Mouse (Mus musculus) gastrocnemius, postnatal 36 days (tissue): ENCODE results near the gene Zfand3. TPM values are rescaled to one million over a fixed set of nuclear protein-coding genes. Genes with fewer than 3 reads are reported as not detected.
A peak's percentile ranks its signal among the peaks of the same experiment; 100 is the strongest.

Experiments
- DNase-seq, 2 experiments: peaks; one replicate each; pipeline ENCODE4 v3.0.0; 2022
- intact Hi-C: fragments of 180-260 bp; cut with DNase I; formaldehyde crosslinking; loops from one replicate; pipeline ENCODE4 v1.15.1; 2025
- long read RNA-seq, 2 experiments: library from polyadenylated mRNA; stranded (forward); transcript quantifications; one replicate each; pipeline ENCODE4 v2.0.0; 2021
- total RNA-seq, 2 experiments: library from RNA; stranded (reverse); gene quantifications; 2 replicates each; pipeline ENCODE4 v1.2.3; 2021

Zfand3 gene
- 100 to 1,000 TPM; 155 to 159 TPM for total RNA-seq
- long read RNA-seq, experiment 1, transcript Zfand3-202 (6 exons, 3,039 nt), result major isoform, 14 of 62 reads
- long read RNA-seq, experiment 1, transcript Zfand3-205 (2 exons, 360 nt), result minor isoform, 6 of 62 reads
- long read RNA-seq, experiment 1, partial matches to known transcripts, result 16 of 62 reads
- long read RNA-seq, experiment 1, other reads (novel, unspliced or antisense), result 24 of 62 reads
- long read RNA-seq, experiment 2, transcript Zfand3-205 (2 exons, 360 nt), result minor isoform, 10 of 57 reads
- long read RNA-seq, experiment 2, transcript Zfand3-202 (6 exons, 3,039 nt), result major isoform, 16 of 57 reads
- long read RNA-seq, experiment 2, partial matches to known transcripts, result 29 of 57 reads
- long read RNA-seq, experiment 2, other reads (novel, unspliced or antisense), result 1 of 57 reads

DNA sequence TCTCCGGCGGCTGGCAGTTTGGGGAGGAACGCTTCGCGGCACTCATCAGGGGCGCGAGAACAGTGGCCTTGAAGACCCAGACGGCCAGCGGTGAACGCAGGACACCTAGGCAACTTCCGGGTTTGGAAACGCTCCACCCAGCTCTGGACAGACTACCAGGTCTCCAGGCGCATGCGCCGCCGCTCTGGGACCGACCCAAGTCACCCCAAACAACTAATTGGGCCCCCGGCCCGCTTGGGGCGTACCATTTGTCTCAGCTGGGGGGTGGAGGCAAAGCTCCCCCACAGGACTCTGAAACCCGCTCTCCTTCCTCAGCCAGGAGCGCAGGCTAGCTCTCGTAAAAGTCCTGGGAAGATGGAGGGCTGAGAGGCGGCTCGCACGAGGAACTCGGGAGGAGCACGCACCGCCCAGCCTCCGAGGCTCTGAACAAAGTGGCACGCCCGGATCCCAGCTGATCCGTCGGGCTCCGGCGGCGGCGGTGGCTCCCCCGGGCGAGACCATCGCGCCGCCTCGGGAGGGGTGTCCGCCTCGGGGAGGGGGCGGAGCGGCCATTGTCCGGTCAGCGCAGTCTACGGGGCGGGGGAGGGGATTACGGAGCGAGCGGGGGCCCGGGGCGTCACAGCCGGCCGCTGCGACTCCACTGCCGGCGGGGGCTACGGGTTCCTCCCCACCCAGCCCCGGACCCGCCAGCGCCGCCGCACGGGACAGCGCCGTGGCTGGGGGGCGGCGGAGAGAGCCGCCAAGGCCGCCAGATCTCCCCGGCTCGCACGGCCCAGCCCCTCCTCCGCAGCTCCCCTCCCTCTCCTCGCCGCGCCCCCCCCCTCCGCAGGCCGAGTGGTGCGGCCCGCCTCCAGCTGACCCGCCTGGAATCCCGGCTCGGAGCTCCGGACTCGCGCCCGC lies at the start of gene Zfand3:
Gene Zfand3, plus strand, starts transcription at position 531 of the 900 bp plus-strand sequence.
- DNase-seq, result peak; percentile 95 to 97
- intact Hi-C loops, result no loop called here

DNA sequence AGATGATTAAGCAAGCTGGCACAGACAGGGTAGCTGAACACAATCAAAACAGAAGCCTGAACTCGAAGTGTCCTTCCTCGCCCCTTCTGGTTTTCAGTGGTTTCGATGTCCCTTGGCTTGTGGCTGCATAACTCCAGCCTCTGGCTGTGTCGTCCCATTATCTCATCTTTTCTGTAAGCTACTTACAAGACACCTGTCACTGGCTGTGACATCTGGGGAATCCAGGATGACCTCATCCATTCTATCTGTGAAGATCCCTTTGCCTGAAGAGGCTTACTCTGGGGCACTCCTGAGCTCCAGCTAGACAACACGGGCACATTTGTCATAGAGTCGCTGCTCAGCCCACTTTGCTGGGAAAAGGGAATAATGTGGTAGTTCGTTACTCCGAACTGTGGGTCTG lies 48.7 kb upstream of the Zfand3 start:
- DNase-seq, result no peak
- intact Hi-C loops, result no loop called here

DNA sequence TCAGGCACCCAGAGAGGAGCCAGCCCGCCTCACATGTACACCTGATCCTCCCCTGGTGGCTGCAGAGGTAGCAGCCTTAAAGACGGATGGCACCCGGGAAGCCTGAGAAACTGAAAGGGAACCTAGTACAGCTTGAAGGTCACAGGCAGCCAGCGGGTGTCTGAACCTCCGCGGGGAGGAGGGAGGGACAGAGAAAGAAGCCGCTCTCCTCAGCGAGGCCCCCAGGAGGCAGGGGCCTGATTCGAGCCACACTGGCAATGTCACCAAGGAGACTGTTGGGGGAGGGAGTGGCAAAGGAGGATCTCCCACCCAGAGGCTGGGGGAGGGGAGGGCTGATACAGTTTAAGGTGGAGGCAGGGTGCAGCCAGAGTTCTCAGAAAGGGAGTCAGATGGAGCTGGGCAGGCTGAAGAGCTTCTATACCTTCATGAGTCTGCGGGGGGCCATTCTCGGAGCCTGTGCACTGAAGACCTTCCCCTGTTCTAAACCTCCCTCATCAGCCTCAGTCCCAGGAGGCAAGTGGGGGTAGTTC lies 40.7 kb upstream of the Zfand3 start:
- intact Hi-C loops, result no loop called here
- DNase-seq, result no peak

DNA sequence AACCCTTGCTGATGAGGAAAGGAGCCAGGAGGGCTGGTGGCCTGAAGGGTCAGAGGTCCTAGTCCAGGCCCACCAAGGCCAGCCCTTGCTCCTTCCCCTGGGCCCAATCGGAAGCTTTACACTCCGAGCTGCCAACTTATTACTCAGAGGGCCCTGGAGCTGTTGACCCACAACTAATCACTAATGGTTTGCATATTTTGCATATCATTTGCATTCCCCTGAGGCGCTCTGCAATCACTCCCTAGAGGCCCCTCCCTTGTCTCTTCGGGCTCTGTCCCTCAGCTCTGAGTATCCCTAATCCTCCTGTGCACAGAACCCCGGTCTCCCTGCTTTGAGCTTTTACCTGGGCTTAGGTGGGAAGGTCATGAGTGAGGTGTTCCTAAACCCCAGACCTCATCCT lies 39.0 kb upstream of the Zfand3 start:
- intact Hi-C loops, result no loop called here
- DNase-seq, result no peak

DNA sequence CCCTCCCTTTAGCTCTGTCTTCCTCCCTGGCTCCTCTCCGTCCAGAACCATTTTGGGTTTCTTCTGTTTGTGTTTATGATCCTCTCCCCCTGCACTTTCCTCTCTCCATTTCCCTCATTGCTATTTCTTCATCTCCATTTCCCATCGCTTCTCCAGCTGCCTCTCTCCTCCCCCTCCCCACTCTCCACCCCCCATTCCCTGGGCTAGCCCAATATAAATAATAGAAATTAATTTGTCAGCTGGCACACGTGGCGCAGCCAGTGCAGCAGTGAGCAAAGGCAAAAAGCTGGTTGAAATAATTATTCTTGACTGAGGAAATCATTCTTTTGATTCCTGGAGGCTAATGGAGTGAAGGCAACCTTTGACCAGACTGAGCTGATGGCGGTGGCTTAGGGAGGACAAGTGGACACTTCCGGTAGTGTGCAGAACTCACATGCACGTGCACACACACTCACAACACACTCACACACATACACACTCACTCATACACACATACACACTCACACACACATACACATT lies 34.4 kb upstream of the Zfand3 start, which contains the start of gene Mdga1:
Gene Mdga1, minus strand, starts transcription at position 51 of the 519 bp plus-strand sequence.
- intact Hi-C loops, result loop anchor here (10.0 kb wide), 1 partner anchor 225 kb away; no protein-coding TSS in a partner anchor

DNA sequence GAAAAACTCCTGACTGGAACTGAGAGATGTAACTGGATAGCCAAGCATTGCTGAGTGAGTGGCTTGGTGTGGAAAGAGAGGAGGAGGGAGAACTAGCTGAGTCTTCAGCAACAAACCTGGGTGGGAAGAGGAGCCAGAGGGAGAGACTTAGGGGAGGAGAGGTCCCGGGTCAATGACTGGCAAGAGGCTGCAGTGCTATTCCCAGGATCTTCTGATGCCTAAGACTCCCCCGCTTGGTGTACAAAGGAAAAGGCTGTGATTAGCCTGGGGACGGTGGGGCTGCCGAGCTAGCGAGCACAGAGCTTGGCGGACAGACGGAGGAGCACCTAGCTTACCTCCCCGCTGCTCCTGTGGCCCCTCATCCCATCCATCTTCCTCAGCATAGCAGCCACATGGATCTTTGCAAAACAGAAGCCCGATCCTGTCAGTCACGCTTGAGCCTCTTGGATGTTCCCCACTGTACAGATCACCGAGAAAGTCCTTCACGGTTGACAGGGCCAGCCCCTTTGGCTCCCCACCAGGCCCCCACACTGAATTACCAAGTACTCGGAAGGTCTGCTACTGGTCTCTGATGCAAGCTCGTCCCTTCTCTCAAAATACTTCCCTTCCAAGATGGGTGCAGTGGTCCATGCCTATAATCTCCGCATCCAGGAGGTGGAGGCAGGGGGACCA lies 32.6 kb upstream of the Zfand3 start:
- intact Hi-C loops, result loop anchor here (2.0 to 10.0 kb wide), 2 partner anchors 45 to 223 kb away; no protein-coding TSS in a partner anchor
- no peak for DNase-seq

More for the DNA sequence above, 34.4 kb upstream of the Zfand3 start, which contains the start of gene Mdga1:
- no peak for DNase-seq

DNA sequence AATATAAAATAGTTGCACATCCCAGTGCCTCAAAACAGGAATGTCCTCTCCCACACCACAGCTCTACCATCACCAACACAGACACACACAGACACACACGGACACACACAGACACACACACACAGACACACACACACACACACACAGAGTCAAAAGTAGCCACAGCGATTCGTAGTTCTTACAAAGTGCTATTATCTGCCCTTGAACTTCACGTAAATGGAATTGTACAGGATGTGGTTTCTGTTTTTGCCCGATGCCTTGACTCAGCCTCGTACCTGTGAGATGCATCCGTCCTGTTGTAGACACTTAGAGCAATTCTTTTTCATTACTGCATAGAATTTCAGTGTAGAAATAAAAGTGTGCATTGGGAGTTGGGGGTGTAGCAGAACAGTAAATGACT lies 31.3 kb upstream of the Zfand3 start:
- intact Hi-C loops, result loop anchor here (2.0 to 10.0 kb wide), 2 partner anchors 44 to 222 kb away; no protein-coding TSS in a partner anchor
- DNase-seq, result no peak

DNA sequence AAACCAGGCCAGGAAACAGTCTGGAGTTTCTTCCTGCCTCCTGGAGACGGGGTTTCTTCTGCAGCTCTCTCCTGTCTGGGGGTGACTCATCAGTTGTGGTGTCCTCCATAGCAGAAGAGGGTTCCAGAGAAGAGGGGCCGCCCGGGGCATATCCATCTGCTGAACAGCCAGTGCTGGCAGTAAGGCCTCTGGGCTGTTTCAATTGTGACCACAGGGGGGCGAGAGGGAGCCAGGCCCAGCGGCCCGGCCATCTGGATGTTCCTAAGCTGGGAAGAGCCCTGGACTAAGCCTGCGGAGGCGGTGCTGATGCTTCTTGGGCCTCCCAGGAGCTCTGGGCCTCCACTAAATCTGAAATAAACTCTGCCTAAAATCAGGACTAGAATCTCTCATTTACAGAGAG lies 28.8 kb upstream of the Zfand3 start:
- intact Hi-C loops, result loop anchor here (2.0 to 10.0 kb wide), 3 partner anchors 129 to 482 kb away; no protein-coding TSS in a partner anchor
- DNase-seq, result peak; percentile 85 to 88

DNA sequence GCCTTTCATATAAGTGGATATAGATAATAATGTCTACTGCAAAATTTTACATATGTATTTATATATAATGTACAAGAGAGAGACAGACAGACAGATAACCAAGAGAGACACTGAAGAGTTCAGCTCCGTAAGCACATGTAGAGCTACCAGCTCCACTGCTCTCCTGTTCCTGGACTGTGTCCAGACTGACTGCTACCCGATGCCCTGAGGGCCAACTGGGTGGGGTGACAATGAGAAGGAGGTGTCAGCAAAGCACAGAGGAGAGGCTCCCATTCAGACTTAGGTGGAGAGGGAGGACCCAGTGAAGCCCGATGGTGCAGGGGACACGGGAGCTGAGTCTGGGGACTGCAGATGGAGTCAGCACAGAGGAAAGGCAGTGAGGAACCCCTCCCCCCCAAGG lies 25.5 kb upstream of the Zfand3 start:
- no peak for DNase-seq
- intact Hi-C loops, result loop anchor here (5.0 to 10.0 kb wide), 2 partner anchors 216 to 478 kb away; no protein-coding TSS in a partner anchor

DNA sequence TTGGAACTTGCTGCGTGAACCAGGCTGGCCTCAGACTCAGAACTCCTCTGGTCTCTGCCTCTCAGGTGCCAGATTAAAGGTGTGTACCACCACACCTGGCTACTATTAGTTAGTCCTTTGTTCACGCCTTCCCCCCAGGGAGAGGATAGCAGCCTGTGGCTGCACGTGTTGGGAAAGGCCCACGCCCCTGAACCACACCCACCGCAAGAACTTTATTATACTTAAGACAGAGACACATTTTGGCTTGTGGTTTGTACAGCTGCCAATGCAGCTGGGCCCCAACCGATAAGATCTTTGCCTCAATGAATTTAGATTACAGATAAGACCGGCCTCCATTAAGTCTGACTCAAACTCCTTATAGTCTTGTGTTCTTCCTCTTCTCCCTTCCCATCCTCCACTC lies 24.7 kb upstream of the Zfand3 start:
- DNase-seq, result no peak
- intact Hi-C loops, result loop anchor here (5.0 to 10.0 kb wide), 2 partner anchors 215 to 477 kb away; no protein-coding TSS in a partner anchor

DNA sequence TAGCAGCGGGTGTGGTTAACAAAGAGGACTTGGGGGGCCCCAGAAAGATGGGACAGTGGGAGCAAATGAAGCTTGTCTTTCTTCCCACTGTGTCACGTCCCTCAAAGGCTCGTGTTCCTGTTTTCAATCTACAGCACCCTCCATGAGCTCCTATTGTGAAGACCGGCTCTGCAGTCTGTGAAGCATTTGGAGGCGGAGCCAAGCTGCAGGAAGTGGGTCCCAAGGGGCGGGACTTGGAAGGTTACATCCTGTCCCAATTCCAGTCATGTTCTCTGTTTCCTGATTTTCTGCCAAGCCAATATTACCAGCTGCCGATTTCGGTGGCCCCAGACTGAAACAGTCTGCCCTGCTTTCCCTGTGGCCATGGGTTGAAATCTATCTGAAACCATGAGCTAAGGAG lies 23.0 kb upstream of the Zfand3 start:
- intact Hi-C loops, result no loop called here
- no peak for DNase-seq

DNA sequence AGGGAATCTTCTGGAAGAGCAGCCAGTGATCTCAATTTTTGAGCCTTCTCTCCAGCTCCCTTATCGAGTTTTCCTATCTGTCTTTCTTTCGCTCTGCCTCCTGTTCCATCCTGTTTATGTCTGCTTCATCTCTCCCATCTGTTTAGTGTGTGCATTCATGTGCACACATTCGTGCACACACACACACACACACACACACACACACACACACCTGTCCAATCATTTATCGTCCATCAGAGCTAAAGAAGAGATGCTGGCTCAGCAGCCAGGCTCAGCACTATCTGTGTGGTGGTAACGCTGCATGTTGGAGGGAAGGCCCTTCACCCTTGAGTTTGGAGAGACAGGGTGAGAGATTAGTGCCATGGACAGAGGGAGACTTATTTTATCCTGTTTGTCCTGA lies 21.3 kb upstream of the Zfand3 start:
- intact Hi-C loops, result no loop called here
- no peak for DNase-seq

DNA sequence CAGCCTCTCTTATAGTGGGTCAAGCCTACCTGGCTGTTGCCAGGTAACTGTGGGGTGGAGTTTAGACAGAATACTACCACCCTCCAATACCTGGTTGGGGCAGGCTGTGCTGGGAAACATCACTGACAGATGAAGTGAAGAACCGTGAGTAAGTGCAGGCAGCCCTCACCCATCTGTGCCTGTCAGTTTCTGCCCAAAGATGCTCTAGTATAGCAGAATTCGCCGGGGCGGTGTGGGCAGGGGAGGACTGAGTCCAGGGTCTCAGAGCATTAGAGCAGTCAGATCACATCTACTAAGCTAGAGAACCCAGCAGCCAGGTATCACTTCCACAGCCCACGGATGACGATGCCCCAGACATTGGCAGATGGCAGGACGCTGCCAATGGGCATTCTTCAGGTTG lies 19.6 kb upstream of the Zfand3 start:
- intact Hi-C loops, result no loop called here
- DNase-seq, result no peak

DNA sequence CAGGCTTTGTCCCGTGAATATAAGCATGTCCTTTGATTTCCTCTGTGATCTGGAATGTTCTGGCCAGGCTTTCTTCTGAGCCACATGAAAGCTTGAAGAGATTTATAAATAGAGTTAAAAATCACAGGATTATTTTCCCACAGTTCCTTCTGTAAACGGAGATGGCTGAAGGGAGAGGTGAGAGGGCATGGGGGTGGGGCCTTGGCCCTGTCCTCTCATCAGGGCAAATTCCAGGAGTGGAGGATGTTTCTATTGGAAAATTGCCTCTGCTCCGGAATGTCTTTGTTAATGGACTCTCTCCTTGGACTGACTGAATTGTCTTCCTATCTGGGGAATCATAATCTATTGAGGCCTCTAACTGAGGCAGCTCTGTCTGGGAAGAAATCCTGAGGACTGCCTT lies 19.0 kb upstream of the Zfand3 start:
- no peak for DNase-seq
- intact Hi-C loops, result no loop called here

DNA sequence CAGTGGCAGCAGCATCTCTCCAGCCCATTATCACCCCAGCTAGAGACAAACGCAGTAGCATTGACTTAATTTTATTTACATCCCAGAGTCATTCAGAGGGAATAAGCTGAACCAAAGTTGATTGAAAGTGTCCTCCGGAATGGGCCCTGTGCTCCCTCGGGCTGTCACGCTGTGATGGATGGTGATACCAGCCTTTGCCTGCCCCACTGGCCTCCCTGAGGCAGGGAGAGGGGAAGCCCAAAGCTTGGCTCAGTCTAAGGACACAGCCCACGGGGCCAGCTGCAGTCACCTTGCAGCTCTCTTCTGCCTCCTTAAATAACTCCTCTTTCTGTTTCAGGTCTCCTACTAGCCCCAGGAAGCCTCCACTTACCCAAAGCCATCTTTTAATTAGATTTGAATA lies 16.4 kb upstream of the Zfand3 start:
- intact Hi-C loops, result no loop called here
- DNase-seq, result no peak

DNA sequence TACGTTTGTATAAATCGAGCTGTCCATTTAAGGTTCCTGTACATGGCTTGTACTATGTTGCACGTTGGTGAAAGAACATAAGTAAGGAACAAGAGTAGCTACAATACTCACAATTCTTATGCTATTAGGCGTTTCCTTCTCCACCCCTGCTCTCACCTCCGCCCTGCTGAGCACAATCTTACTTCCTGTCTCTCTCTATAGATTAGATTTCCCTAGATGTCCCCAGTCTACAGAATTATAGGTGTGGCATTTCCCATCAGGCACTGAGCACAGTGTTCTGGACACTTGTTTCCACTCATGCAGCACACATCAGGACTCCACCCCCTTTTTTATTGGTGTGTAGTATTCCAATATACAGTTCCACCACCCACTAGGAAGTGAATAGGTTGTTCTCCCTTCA lies 14.9 kb upstream of the Zfand3 start:
- intact Hi-C loops, result no loop called here
- no peak for DNase-seq

DNA sequence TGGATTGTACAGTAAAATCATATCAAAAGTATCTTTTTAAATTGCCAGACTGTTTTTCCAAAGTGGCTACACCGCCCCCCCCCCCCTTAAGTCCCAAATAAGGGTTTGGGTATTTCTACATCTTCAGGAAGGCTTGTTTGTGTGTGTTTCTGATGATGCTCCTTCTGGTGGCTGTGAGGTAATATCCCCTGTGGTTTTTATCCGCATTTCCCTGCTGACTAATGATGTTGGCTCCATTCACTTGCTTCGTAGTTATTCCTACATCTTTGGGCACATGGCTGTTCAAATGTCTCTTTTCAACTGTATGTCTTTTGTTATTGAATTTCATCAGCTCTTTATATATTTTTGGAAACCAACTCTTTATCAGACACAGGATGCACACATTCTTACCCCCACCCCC lies 14.4 kb upstream of the Zfand3 start:
- intact Hi-C loops, result no loop called here
- no peak for DNase-seq

DNA sequence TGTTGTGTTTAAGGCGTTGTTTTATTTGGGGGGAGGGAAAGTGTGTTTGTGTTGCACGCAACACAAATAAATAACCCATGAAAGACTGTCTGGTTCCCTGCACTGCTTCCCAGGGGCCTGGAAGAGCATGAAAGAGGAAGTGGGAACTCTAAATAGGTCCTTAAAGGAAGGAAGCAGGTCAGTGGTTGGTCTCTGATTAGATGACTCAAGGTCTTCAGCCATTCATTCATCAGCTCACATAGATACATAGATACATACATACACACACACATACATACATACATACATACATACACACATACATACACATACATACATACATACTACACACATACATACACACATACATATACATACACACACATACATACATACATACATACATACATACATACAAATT lies 13.7 kb upstream of the Zfand3 start:
- DNase-seq, result no peak
- intact Hi-C loops, result no loop called here

DNA sequence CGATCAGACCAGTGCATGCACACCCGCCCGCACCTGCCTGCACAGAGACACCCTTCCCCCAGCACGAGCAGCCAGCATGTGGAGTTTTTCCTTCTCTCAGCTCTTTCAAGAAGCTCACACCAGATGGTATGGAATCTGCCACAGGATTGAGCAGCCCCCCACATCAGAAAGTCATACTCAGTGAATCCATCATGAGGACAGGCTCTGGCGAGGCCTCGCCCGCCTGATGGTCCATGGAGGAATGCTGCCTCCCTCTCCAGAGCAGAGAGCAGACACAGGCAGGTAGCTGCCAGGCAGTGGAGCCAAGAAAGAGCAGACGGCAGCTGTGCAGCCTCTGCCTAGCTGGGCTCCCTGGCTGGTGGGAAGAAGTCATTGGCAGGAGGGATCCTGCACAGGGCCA lies 11.0 kb upstream of the Zfand3 start:
- intact Hi-C loops, result no loop called here
- no peak for DNase-seq

DNA sequence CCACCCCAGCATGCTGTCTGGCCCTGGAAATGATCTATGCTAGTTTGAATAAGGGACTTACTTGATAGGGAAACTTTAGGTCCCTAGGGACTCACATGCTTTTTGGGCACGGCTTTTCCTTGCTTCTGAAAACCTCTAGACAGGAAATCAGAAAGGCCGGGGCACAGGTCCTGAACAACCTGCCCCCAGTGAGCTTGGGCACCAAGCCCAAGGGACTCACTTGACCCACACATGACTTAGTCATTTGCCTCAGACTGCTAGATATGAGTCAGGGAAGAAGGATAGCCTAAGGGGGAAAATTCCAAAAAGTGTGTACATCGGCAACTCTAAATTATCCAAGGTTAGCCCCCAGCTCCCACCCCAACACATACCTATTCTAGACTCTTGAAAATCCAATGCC lies 10.5 kb upstream of the Zfand3 start:
- intact Hi-C loops, result no loop called here
- DNase-seq, result no peak
